Mouse (Mus musculus) lung, adult 2 months (tissue): ENCODE data around the gene Gm867.

Experiments
- CTCF ChIP-seq: fragments of 200-500 bp; IDR thresholded peaks from 2 replicates; pipeline ENCODE4 v1.5.1; 2011; ENCODE audit warnings: mild to moderate bottlenecking, low read length, control low read depth; ENCODE audit not compliant: insufficient read depth
- POLR2A ChIP-seq: fragments of 200-500 bp; IDR thresholded peaks from 2 replicates; pipeline ENCODE4 v1.6.1; 2011; ENCODE audit warnings: low read depth, mild to moderate bottlenecking, control low read depth, low read length, borderline replicate concordance; ENCODE audit errors: extremely low read depth

- TF ChIP-seq CTCF (no peak), POLR2A (peak; percentile 76; the same call in 1 of the 2 replicates)
Measured at GRCm38 (mm10) chr10:75921026-75921725, 19.3 kb downstream of the Gm867 start, which contains the start of gene Smarcb1.
